Mouse (Mus musculus): ENCODE results near the gene Zfp788. TPM values are rescaled to one million over a fixed set of nuclear protein-coding genes. Genes with fewer than 3 reads are reported as not detected.
"Not testable (repeated sequence)": the region's sequence is repeated elsewhere in the genome, so short reads cannot be mapped to it uniquely, and the experiment has no call there.

The Zfp788 gene
- 12.3 TPM for polyA plus RNA-seq (2021)

- ATAC-seq (peak; percentile 98), DNase-seq (ENCODE audit: low read depth, low spot score) (peak; percentile 79)
- POLR2A ChIA-PET, result no interaction called here
- in situ Hi-C loops (cut with MboI; ENCODE audit: low pct_unique_long_range_greater_than_20kb), result loop anchor here (5.0 to 25.0 kb wide), 3 partner anchors 135 to 1370 kb away; partner anchors contain the start of genes AW146154 and Gm20449
- CTCF ChIA-PET, result interaction anchor here (0.7 to 2.3 kb wide), 6 partner anchors 13 to 133 kb away, joined by 3 to 10 read pairs (median 4); partner anchors contain the start of genes AW146154 and Gm20449
- H3K27me3 ChIP-seq, result no peaks in the 10 kb centered on the region
- peak; percentile 82 for TF ChIP-seq CTCF (IDR thresholded peaks at IDR 0.05)
Measured at GRCm38 (mm10) chr7:41632409-41633220, at the start of gene Zfp788. Gene Zfp788, plus strand, starts transcription at chr7:41633203.

- ATAC-seq; DNase-seq (ENCODE audit: low read depth, low spot score); H3K27me3 ChIP-seq; in situ Hi-C loops (cut with MboI; ENCODE audit: low pct_unique_long_range_greater_than_20kb); CTCF ChIA-PET; POLR2A ChIA-PET: not testable (repeated sequence)
Measured at GRCm38 (mm10) chr7:41587831-41588230, 45.2 kb upstream of the Zfp788 start.

DNA sequence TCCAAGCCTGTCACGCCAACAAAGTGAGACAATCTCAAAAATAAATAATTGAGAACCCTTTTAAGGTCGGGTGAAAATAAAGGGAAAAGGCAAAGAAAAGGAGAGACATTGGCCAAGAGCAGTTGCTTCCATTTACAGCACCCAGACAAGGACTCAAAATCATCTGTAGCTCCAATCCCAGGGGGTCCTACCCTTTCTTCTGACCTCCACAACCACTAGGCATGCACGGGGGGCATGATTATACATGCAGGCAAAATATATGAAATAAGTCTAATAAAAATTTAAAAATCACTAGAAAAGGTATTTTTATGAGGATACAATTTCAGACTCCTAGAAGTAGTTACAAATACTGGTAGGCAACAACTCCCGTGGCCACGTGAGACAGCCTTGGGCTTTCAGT is 34.4 kb upstream of the Zfp788 start:
- H3K27me3 ChIP-seq, result peaks cover 2% of the 10 kb centered on the region
- CTCF ChIA-PET, result no interaction called here
- DNase-seq (ENCODE audit: low read depth, low spot score) (no peak), ATAC-seq (no peak)
- POLR2A ChIA-PET, result no interaction called here
- in situ Hi-C loops (cut with MboI; ENCODE audit: low pct_unique_long_range_greater_than_20kb), result loop anchor here (5.0 kb wide), 1 partner anchor 909 kb away; the partner anchor contains the start of gene Zfp141
- no peak for TF ChIP-seq CTCF (IDR thresholded peaks at IDR 0.05)

DNA sequence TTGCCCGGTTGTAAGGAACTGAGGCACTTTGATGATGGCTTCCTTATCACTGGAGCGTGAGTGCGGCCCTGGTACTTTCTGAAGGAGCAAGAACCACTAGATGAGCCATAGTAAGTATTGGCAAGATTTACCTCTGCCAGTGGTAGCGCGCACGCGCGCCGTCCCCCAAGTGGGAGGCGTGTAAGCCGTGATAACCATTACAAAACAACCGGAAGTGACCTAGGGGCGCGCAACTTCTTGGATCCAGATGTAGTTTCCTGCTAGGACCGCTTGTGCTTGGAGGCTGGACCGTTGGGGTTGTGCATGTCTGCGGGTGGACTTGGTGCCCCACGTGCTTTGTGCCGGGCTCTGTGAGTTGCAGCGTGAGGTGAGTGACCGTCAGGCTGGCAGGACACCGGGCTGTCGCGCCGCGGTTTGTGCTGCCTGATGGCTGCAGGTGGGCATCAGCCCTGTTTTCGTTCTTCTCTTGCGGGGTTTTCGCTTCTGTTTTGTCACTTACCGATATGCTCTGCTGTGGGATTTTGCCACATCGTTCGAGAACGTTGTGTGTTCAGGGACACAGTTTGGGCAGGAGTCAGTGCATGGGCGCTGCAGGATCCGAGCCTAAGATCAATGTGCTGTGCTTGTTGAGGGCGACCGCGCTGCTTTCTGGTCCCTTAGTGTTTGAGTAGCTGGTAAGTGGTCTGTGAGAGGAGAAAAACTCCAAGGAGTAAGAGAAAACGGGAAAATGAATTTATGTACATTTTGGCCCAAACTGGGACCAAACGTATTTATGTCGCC is 33.8 kb upstream of the Zfp788 start, which contains the start of gene 2610021A01Rik:
2610021A01Rik (plus strand) TSS at position 197 of the 780 bp plus-strand sequence.
- peak; percentile 99 for ATAC-seq
- ChIA-PET CTCF (no interaction called here), POLR2A (no interaction called here)
- no peak for TF ChIP-seq CTCF (IDR thresholded peaks at IDR 0.05)
- H3K27me3 ChIP-seq, result peaks cover 2% of the 10 kb centered on the region
- in situ Hi-C loops (cut with MboI; ENCODE audit: low pct_unique_long_range_greater_than_20kb), result loop anchor here (5.0 kb wide), 1 partner anchor 908 kb away; the partner anchor contains the start of gene Zfp141
- peak; percentile 59 for DNase-seq (ENCODE audit: low read depth, low spot score)

DNA sequence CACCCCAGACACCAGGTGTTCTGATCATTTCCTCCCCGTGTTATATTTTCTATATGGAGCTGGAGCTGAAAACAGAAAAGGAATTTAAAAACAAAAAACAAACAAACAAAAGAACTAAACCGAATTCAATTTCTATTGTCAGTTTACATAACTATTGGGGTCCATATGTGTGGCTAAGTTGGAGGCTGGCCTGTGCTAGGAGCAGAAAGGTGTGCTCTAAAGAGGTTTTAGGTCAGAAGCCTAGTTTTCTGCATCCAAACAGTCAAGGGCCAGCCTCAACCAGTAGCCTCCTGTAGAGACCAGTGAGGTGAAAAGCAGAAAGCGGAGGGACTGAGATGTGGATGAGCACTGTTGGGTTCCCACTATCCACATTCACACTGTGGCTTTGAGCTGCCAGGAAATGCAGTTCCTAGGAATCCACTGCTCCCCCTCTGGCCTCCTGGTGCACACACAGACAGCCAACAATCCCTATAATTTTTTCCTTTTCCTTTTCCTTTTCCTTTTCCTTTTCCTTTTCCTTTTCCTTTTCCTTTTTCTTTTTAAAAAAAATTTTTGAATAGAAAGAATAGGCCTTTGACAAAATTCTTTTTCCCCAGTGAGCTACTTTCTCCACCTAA is 33.0 kb upstream of the Zfp788 start:
- H3K27me3 ChIP-seq, result peaks cover 2% of the 10 kb centered on the region
- DNase-seq (ENCODE audit: low read depth, low spot score) (no peak), ATAC-seq (peak; percentile 49)
- TF ChIP-seq CTCF (IDR thresholded peaks at IDR 0.05), result peak; percentile 35
- in situ Hi-C loops (cut with MboI; ENCODE audit: low pct_unique_long_range_greater_than_20kb), result loop anchor here (5.0 kb wide), 1 partner anchor 907 kb away; the partner anchor contains the start of gene Zfp141
- ChIA-PET POLR2A (no interaction called here), CTCF (no interaction called here)

DNA sequence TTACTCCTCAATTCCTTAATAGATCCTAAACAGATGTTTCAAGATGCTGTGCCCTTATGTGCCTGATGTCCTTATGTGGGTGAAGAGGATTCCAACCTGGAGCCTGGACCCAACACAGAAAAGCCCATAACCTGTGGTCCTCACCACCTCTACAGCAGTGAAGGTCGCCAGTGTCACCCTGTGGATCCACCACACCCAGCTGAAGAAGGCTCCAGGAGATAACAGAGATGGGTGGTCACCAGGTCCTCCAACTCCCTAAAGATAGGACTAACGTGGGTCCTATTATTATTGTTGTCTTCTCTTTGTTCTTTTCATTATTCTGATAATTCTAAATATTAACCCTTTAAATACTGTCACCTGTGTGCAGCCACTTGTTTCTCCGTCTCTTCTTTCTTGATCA is 21.3 kb upstream of the Zfp788 start:
- CTCF ChIA-PET, result no interaction called here
- in situ Hi-C loops (cut with MboI; ENCODE audit: low pct_unique_long_range_greater_than_20kb), result no loop called here
- POLR2A ChIA-PET, result no interaction called here
- DNase-seq (ENCODE audit: low read depth, low spot score) (no peak), ATAC-seq (no peak)
- TF ChIP-seq CTCF (IDR thresholded peaks at IDR 0.05), result no peak
- H3K27me3 ChIP-seq, result no peaks in the 10 kb centered on the region

- DNase-seq (ENCODE audit: low read depth, low spot score), result not testable (repeated sequence)
Measured at GRCm38 (mm10) chr7:41616241-41616640, 16.8 kb upstream of the Zfp788 start.

GRCm38 (mm10) chr7:41633221-41633984 is 400 bp downstream of the Zfp788 start:
- POLR2A ChIA-PET, result interaction anchor here (0.5 kb wide), 1 partner anchor 1559 kb away, joined by 5 read pairs; no protein-coding TSS in a partner anchor
- H3K27me3 ChIP-seq, result no peaks in the 10 kb centered on the region
- CTCF ChIA-PET, result interaction anchor here (0.7 to 2.3 kb wide), 5 partner anchors 12 to 51 kb away, joined by 3 to 10 read pairs (median 3); no protein-coding TSS in a partner anchor
- peak; percentile 99 for ATAC-seq
- no peak for TF ChIP-seq CTCF (IDR thresholded peaks at IDR 0.05)
- in situ Hi-C loops (cut with MboI; ENCODE audit: low pct_unique_long_range_greater_than_20kb), result loop anchor here (5.0 to 25.0 kb wide), 3 partner anchors 136 to 1371 kb away; partner anchors contain the start of genes AW146154 and Gm20449
- DNase-seq (ENCODE audit: low read depth, low spot score), result peak; percentile 80

More at GRCm38 (mm10) chr7:41616241-41616640, 16.8 kb upstream of the Zfp788 start:
- in situ Hi-C loops (cut with MboI; ENCODE audit: low pct_unique_long_range_greater_than_20kb), result loop anchor here (5.0 kb wide), 1 partner anchor 871 kb away; no protein-coding TSS in a partner anchor
- ATAC-seq, POLR2A ChIA-PET, H3K27me3 ChIP-seq: not testable (repeated sequence)
- CTCF ChIA-PET, result interaction anchor here (1.2 kb wide), 1 partner anchor 12 kb away, joined by 3 read pairs; no protein-coding TSS in a partner anchor

- CTCF ChIA-PET, POLR2A ChIA-PET: not testable (repeated sequence)
Measured at GRCm38 (mm10) chr7:41674326-41674725, 41.3 kb downstream of the Zfp788 start.

More at GRCm38 (mm10) chr7:41674326-41674725, 41.3 kb downstream of the Zfp788 start:
- ATAC-seq; in situ Hi-C loops (cut with MboI; ENCODE audit: low pct_unique_long_range_greater_than_20kb); DNase-seq (ENCODE audit: low read depth, low spot score); H3K27me3 ChIP-seq: not testable (repeated sequence)

Other genes with a start within 250 kb of the Zfp788 start
- gene AI987944, start 239.8 kb upstream of the Zfp788 start, polyA plus RNA-seq (2021), result 18.3 TPM
- 0.19 TPM for gene Vmn2r57, start 184.5 kb upstream of the Zfp788 start, polyA plus RNA-seq (2021)
- gene Gm20449, start 133.8 kb upstream of the Zfp788 start, polyA plus RNA-seq (2021), result 0.05 TPM
- gene AW146154, start 133.3 kb upstream of the Zfp788 start, polyA plus RNA-seq (2021), result 7.2 TPM
- not detected for gene Gm6871, start 59.5 kb upstream of the Zfp788 start, polyA plus RNA-seq (2021)
- 6.8 TPM for gene 2610021A01Rik, start 34.0 kb upstream of the Zfp788 start, polyA plus RNA-seq (2021)
- not detected for gene Vmn2r58, start 239.5 kb downstream of the Zfp788 start, polyA plus RNA-seq (2021)